Mouse (Mus musculus) c-Kit-positive CD71-negative TER-119-negative erythroid progenitor cells, embryonic 14.5 days (primary cell): ENCODE measurements at regions not wholly inside any gene's neighbourhood (a gene's known extent, or its start where the extent isn't known, plus 50 kb on each side); places are given as distances from the start of the nearest gene placed in this dataset.

Experiments
- DNase-seq: peaks from one replicate; pipeline ENCODE4 v3.0.0-alpha.2; 2013; ENCODE audit warnings: low read depth

- DNase-seq: peak; percentile 6
Observed at GRCm38 (mm10) chr9:89789926-89790325, 51.7 kb upstream of the Ankrd34c start.

GRCm38 (mm10) chr9:89788651-89789050, 50.4 kb upstream of the Ankrd34c start:
- DNase-seq: no peak
